Mouse (Mus musculus) stomach, embryonic 16.5 days (tissue): ENCODE measurements around the gene Ubl4a. TPM values are rescaled to one million over a fixed set of nuclear protein-coding genes. Genes with fewer than 3 reads are reported as not detected.

Experiments used
- ATAC-seq: fragments of 200-750 bp; cut with Nextera tagmentation; 2 replicates; pipeline ENCODE4 v1.8.0; 2017; ENCODE audit warnings: moderate number of reproducible peaks, moderate TSS enrichment; ENCODE audit not compliant: insufficient read depth, low FRiP score
- H3K27ac ChIP-seq: fragments of 300-500 bp; sonication (generic); 2 replicates; pipeline ENCODE4 v1.5.1; 2014; ENCODE audit warnings: low read length
- H3K27me3 ChIP-seq: fragments of 300-500 bp; sonication (generic); 2 replicates; pipeline ENCODE4 v1.6.1; 2014; ENCODE audit warnings: low read length, control low read depth, mixed read lengths; ENCODE audit not compliant: control insufficient read depth, insufficient read depth
- H3K36me3 ChIP-seq: fragments of 300-500 bp; sonication (generic); 2 replicates; pipeline ENCODE4 v1.6.1; 2014; ENCODE audit warnings: low read length; ENCODE audit not compliant: control insufficient read depth, insufficient read depth
- H3K4me1 ChIP-seq: fragments of 300-500 bp; sonication (generic); 2 replicates; pipeline ENCODE4 v1.6.1; 2014; ENCODE audit warnings: low read length, control low read depth, mixed read lengths; ENCODE audit not compliant: control insufficient read depth, insufficient read depth
- H3K4me2 ChIP-seq: fragments of 300-500 bp; sonication (generic); 2 replicates; pipeline ENCODE4 v1.6.1; 2014; ENCODE audit warnings: low read depth, low read length, mixed read lengths
- H3K4me3 ChIP-seq: fragments of 300-500 bp; sonication (generic); replicated peaks from 2 replicates; pipeline ENCODE4 v1.5.1; 2014; ENCODE audit warnings: mild to moderate bottlenecking, low read length
- H3K9ac ChIP-seq: fragments of 300-500 bp; sonication (generic); 2 replicates; pipeline ENCODE4 v1.6.1; 2014; ENCODE audit warnings: low read length
- H3K9me3 ChIP-seq: fragments of 300-500 bp; sonication (generic); replicated peaks from 2 replicates; pipeline ENCODE4 v1.6.1; 2016; ENCODE audit warnings: low read length, control low read depth; ENCODE audit not compliant: control insufficient read depth
- WGBS: fragments of 180-500 bp; shearing (Covaris S2); extraction: QIAGEN DNeasy Blood & Tissue Kit; methylation state at CpG from one replicate; pipeline ENCODE4 v1.1.7; 2014; 5-methylcytosine and 5-hydroxymethylcytosine counted together
- polyA plus RNA-seq: library from polyadenylated mRNA; unstranded; fragments of >200 nt; fragmentation: Nextera tagmentation; extraction: Ambion mirVana; gene quantifications from 2 replicates; pipeline ENCODE4 v1.2.1, GENCODE M21; 2015

The Ubl4a gene
- polyA plus RNA-seq, result 67.0 and 72.8 TPM in 2 replicates

- H3K4me1 ChIP-seq, result 0 out of 2 replicates have a peak, but pooled peaks cover 3% of the 10 kb centered on the region
- peak within 1 kb of the TSS; percentile 72 for H3K9ac ChIP-seq
- 27% methylated on average over 32 of the region's 32 CpGs for WGBS
- H3K4me3 ChIP-seq, result peak within 1 kb of the TSS; percentile 57
- H3K27ac ChIP-seq, result no peak within 1 kb of the TSS
- peak within 1 kb of the TSS; percentile 60 for H3K4me2 ChIP-seq
- no peaks in the 10 kb centered on the region for H3K9me3 ChIP-seq
- 0 out of 2 replicates have a peak, but pooled peaks cover 7% of the 10 kb centered on the region for H3K36me3 ChIP-seq
- ATAC-seq, result peak; percentile 91
- H3K27me3 ChIP-seq, result no peaks in the 10 kb centered on the region
Measured at GRCm38 (mm10) chrX:74372888-74373549, at the start of gene Ubl4a, which contains the start of gene Slc10a3. TSS of gene Ubl4a (minus strand) at chrX:74373218. TSS of gene Slc10a3 (minus strand) at chrX:74373349.

DNA sequence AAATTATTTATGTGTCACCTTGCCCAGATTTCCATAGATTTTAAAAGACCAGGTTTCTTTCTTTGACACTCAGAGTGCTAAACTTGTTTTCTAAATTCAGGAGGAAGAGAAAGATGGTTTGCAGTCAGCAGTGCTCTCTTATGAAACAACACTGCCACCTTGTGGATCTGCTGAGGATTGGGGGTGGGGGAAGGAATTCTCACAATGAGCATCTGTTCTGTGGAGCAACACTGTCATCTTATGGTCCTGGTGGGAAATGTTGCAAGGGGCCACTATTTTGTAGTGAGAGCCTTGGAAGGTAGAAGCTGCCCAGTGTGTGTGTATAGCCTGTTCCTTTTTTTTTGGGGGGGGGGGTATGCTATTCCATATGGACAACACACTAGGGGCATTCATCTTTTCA is 40.4 kb upstream of the Ubl4a start:
- no peak overlapping the region for H3K9ac ChIP-seq
- H3K36me3 ChIP-seq, result no peaks in the 10 kb centered on the region
- no peaks in the 10 kb centered on the region for H3K27me3 ChIP-seq
- no peak overlapping the region for H3K4me2 ChIP-seq
- peak; percentile 71 for ATAC-seq
- H3K9me3 ChIP-seq, result no peaks in the 10 kb centered on the region
- H3K4me1 ChIP-seq, result no peaks in the 10 kb centered on the region
- no peak overlapping the region for H3K27ac ChIP-seq
- H3K4me3 ChIP-seq, result no peak overlapping the region

- no peaks in the 10 kb centered on the region for H3K27me3 ChIP-seq
- H3K4me1 ChIP-seq, result no peaks in the 10 kb centered on the region
- no peaks in the 10 kb centered on the region for H3K36me3 ChIP-seq
- H3K4me2 ChIP-seq, result no peak overlapping the region
- H3K9ac ChIP-seq, result no peak overlapping the region
- ATAC-seq, result no peak
- H3K4me3 ChIP-seq, result no peak overlapping the region
- no peaks in the 10 kb centered on the region for H3K9me3 ChIP-seq
- WGBS, result 40% methylated on average over 2 of the region's 2 CpGs
- no peak overlapping the region for H3K27ac ChIP-seq
Measured at GRCm38 (mm10) chrX:74408340-74408739, 35.3 kb upstream of the Ubl4a start.

DNA sequence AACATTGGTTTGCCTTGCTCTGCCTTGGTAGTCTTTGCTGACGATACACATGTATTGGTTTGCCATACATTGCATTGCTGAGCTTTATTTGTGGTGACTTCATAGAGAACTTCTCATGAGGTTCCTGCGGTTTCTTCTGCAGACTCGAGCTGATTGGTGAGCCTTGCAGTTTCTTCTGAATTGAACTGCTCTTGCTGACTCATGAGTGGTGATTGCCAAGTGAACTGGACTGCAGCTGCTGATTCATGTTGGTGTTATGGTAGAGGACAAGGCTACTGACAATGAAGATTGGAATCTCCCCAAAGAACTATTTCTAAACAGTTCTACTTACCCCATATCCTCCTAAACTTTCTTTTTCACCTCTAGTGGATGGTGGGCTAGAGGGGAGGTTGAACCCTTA is 27.1 kb upstream of the Ubl4a start:
- WGBS, result 77% methylated on average over 3 of the region's 3 CpGs
- H3K36me3 ChIP-seq, result no peaks in the 10 kb centered on the region
- H3K4me1 ChIP-seq, result no peaks in the 10 kb centered on the region
- no peak overlapping the region for H3K9ac ChIP-seq
- no peak overlapping the region for H3K27ac ChIP-seq
- no peak overlapping the region for H3K4me3 ChIP-seq
- H3K27me3 ChIP-seq, result no peaks in the 10 kb centered on the region
- ATAC-seq, result no peak
- H3K9me3 ChIP-seq, result no peaks in the 10 kb centered on the region
- no peak overlapping the region for H3K4me2 ChIP-seq

- Histone ChIP-seq H3K9me3 (no peaks in the 10 kb centered on the region), H3K4me2 (peak within 1 kb of the TSS; percentile 65), H3K9ac (peak within 1 kb of the TSS; percentile 79), H3K27me3 (no peaks in the 10 kb centered on the region), H3K4me1 (no peaks in the 10 kb centered on the region), H3K36me3 (no peaks in the 10 kb centered on the region), H3K27ac (peak within 1 kb of the TSS; percentile 94), H3K4me3 (peak within 1 kb of the TSS; percentile 52)
- WGBS, result 10% methylated on average over 30 of the region's 30 CpGs
- peak; percentile 100 for ATAC-seq
Measured at GRCm38 (mm10) chrX:74392535-74393443, 19.8 kb upstream of the Ubl4a start, which contains the start of the genes Fam3a and Ikbkg. TSS of gene Fam3a (minus strand) at chrX:74393272. TSS of gene Ikbkg (plus strand) at chrX:74393290.

- H3K9ac ChIP-seq, result no peak overlapping the region
- no peak for ATAC-seq
- H3K36me3 ChIP-seq, result no peaks in the 10 kb centered on the region
- no peaks in the 10 kb centered on the region for H3K9me3 ChIP-seq
- no peak overlapping the region for H3K4me3 ChIP-seq
- H3K4me2 ChIP-seq, result no peak overlapping the region
- H3K27me3 ChIP-seq, result no peaks in the 10 kb centered on the region
- no peaks in the 10 kb centered on the region for H3K4me1 ChIP-seq
- no peak overlapping the region for H3K27ac ChIP-seq
Measured at GRCm38 (mm10) chrX:74388153-74388552, 15.1 kb upstream of the Ubl4a start.

DNA sequence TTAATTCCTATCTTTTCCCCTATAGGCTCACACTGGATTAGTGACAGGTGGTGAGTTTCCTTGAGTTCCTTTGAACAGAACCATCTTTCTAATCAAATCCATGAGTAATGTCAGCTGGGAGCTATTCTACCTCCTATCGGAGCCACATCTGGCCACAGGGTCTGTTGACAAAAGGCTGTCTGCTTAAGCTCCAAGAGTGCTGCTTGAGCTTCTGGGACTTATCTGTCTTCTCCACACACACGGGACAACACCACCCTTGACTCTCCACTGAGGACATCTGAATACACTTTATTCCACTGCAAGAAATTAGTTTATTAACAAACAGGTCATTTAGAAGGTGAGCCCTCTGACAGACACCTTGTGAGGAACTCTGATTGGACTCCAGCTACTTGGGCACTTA is 11.4 kb upstream of the Ubl4a start:
- WGBS, result 80% methylated on average over 2 of the region's 2 CpGs
- no peak overlapping the region for H3K4me3 ChIP-seq
- H3K27me3 ChIP-seq, result no peaks in the 10 kb centered on the region
- no peaks in the 10 kb centered on the region for H3K9me3 ChIP-seq
- no peak overlapping the region for H3K4me2 ChIP-seq
- H3K27ac ChIP-seq, result no peak overlapping the region
- no peak for ATAC-seq
- no peak overlapping the region for H3K9ac ChIP-seq
- no peaks in the 10 kb centered on the region for H3K4me1 ChIP-seq
- H3K36me3 ChIP-seq, result no peaks in the 10 kb centered on the region

GRCm38 (mm10) chrX:74368209-74368909 is 4.7 kb downstream of the Ubl4a start:
- H3K4me3 ChIP-seq, result peak overlapping the region; percentile 68
- no peaks in the 10 kb centered on the region for H3K9me3 ChIP-seq
- H3K4me1 ChIP-seq, result peaks cover 9% of the 10 kb centered on the region; the same call in 1 of the 2 replicates
- ATAC-seq, result peak; percentile 86
- H3K9ac ChIP-seq, result peak overlapping the region; percentile 84
- H3K36me3 ChIP-seq, result 0 out of 2 replicates have a peak, but pooled peaks cover 9% of the 10 kb centered on the region
- no peaks in the 10 kb centered on the region for H3K27me3 ChIP-seq
- WGBS, result 15% methylated on average over 39 of the region's 49 CpGs
- H3K27ac ChIP-seq, result peak overlapping the region; percentile 72
- H3K4me2 ChIP-seq, result peak overlapping the region; percentile 67
